Mouse (Mus musculus) heart, embryonic 14.5 days (tissue): ENCODE results near the gene Mb. TPM values are rescaled to one million over a fixed set of nuclear protein-coding genes. Genes with fewer than 3 reads are reported as not detected.

Source experiments
- ATAC-seq: fragments of 200-750 bp; cut with Nextera tagmentation; 2 replicates; pipeline ENCODE4 v1.8.0; 2017; ENCODE audit warnings: low read depth, moderate TSS enrichment; ENCODE audit not compliant: insufficient number of reproducible peaks, insufficient read depth, low FRiP score
- H3K27ac ChIP-seq, 2 experiments: fragments of 200-500 bp in 1 of 2; fragments of 300-500 bp in 1 of 2; sonication (generic) in 1 of 2; replicated peaks in 1 of 2; 2 replicates each; pipeline ENCODE4 v1.5.1; 2012 to 2014; ENCODE audit warnings: low read depth in 2 of 2, low read length in 2 of 2, control low read depth in 1 of 2, mild to moderate bottlenecking in 1 of 2, mixed read lengths in 1 of 2; ENCODE audit not compliant: control insufficient read depth in 1 of 2, insufficient read depth in 1 of 2
- H3K27me3 ChIP-seq: fragments of 300-500 bp; sonication (generic); 2 replicates; pipeline ENCODE4 v1.6.1; 2014; ENCODE audit warnings: mild to moderate bottlenecking, low read length, control low read depth; ENCODE audit not compliant: control insufficient read depth, insufficient read depth
- H3K36me3 ChIP-seq: fragments of 300-500 bp; sonication (generic); 2 replicates; pipeline ENCODE4 v1.6.1; 2014; ENCODE audit warnings: mild to moderate bottlenecking, control low read depth, low read length, mixed read lengths; ENCODE audit not compliant: control insufficient read depth, insufficient read depth
- H3K4me1 ChIP-seq, 2 experiments: fragments of 200-500 bp in 1 of 2; fragments of 300-500 bp in 1 of 2; sonication (generic) in 1 of 2; 2 replicates each; pipeline ENCODE4 v1.6.1; 2012 to 2014; ENCODE audit warnings: low read length in 2 of 2, control low read depth in 1 of 2, mixed read lengths in 1 of 2; ENCODE audit not compliant: control insufficient read depth in 2 of 2, insufficient read depth in 2 of 2
- H3K4me2 ChIP-seq: fragments of 300-500 bp; sonication (generic); 2 replicates; pipeline ENCODE4 v1.6.1; 2014; ENCODE audit warnings: mild to moderate bottlenecking, low read length
- H3K4me3 ChIP-seq, 2 experiments: fragments of 200-500 bp in 1 of 2; fragments of 300-500 bp in 1 of 2; sonication (generic) in 1 of 2; 2 replicates each; pipeline ENCODE4 v1.5.1; 2012 to 2014; ENCODE audit warnings: low read length in 2 of 2, mild to moderate bottlenecking in 2 of 2, control low read depth in 1 of 2, low read depth in 1 of 2, moderate library complexity in 1 of 2; ENCODE audit not compliant: control insufficient read depth in 1 of 2, insufficient read depth in 1 of 2
- H3K9ac ChIP-seq: fragments of 300-500 bp; sonication (generic); 2 replicates; pipeline ENCODE4 v1.6.1; 2014; ENCODE audit warnings: mild to moderate bottlenecking, low read length
- H3K9me3 ChIP-seq: fragments of 300-500 bp; sonication (generic); 2 replicates; pipeline ENCODE4 v1.6.1; 2016; ENCODE audit warnings: low read length, control low read depth; ENCODE audit not compliant: control insufficient read depth
- WGBS: fragments of 180-500 bp; shearing (Covaris S2); extraction: QIAGEN DNeasy Blood & Tissue Kit; methylation state at CpG from one replicate; pipeline ENCODE4 v1.1.7; 2014; 5-methylcytosine and 5-hydroxymethylcytosine counted together
- polyA plus RNA-seq: library from polyadenylated mRNA; unstranded; fragments of >200 nt; fragmentation: Nextera tagmentation; extraction: Ambion mirVana; gene quantifications from 2 replicates; pipeline ENCODE4 v1.2.1, GENCODE M21; 2014

Mb gene
- polyA plus RNA-seq, 1 experiment from 2014 or later: 810 TPM

- Histone ChIP-seq H3K27ac (no peak overlapping the region), H3K27me3 (no peaks in the 10 kb centered on the region), H3K4me3 (peak overlapping the region; percentile 44 to 57), H3K36me3 (no peaks in the 10 kb centered on the region), H3K4me2 (peak overlapping the region; percentile 73), H3K9me3 (peaks cover 7% of the 10 kb centered on the region; the same call in 1 of the 2 replicates), H3K4me1 (peaks cover 3% of the 10 kb centered on the region in 2 experiments; a peak in 1 of 4 replicates), H3K9ac (peak overlapping the region; percentile 64)
- ATAC-seq: no peak
- WGBS: 14% methylated on average over 11 of the region's 11 CpGs
Observed at GRCm38 (mm10) chr15:76987137-76987536, 63.3 kb downstream of the Mb start.

- H3K27me3 ChIP-seq: no peaks in the 10 kb centered on the region
- no peaks in the 10 kb centered on the region for H3K36me3 ChIP-seq
- H3K4me2 ChIP-seq: no peak overlapping the region
- H3K4me1 ChIP-seq: peaks cover 1% of the 10 kb centered on the region in 2 experiments; a peak in 2 of 4 replicates
- H3K9me3 ChIP-seq: peaks cover 7% of the 10 kb centered on the region; the same call in 1 of the 2 replicates
- no peak overlapping the region for H3K27ac ChIP-seq
- ATAC-seq: no peak
- WGBS: 48% methylated on average over 3 of the region's 3 CpGs
- H3K4me3 ChIP-seq: no peak overlapping the region
- H3K9ac ChIP-seq: no peak overlapping the region
Observed at GRCm38 (mm10) chr15:76982745-76983144, 67.7 kb downstream of the Mb start.

GRCm38 (mm10) chr15:76979799-76980198, 70.7 kb downstream of the Mb start:
- peaks cover 7% of the 10 kb centered on the region; the same call in 1 of the 2 replicates for H3K9me3 ChIP-seq
- H3K27ac ChIP-seq: 0 out of 4 replicates have a peak overlapping the region, but pooled peaks of 1 of the 2 experiments have one; percentile 16
- H3K9ac ChIP-seq: no peak overlapping the region

GRCm38 (mm10) chr15:76976619-76977018, 73.9 kb downstream of the Mb start:
- Histone ChIP-seq H3K36me3 (no peaks in the 10 kb centered on the region), H3K4me3 (no peak overlapping the region), H3K9me3 (no peaks in the 10 kb centered on the region), H3K4me1 (peaks cover 4 to 5% of the 10 kb centered on the region in 2 experiments; a peak in 3 of 4 replicates), H3K4me2 (no peak overlapping the region), H3K27me3 (no peaks in the 10 kb centered on the region), H3K27ac (no peak overlapping the region), H3K9ac (no peak overlapping the region)
- ATAC-seq: no peak
- 79% methylated on average over 5 of the region's 5 CpGs for WGBS

More at GRCm38 (mm10) chr15:76979799-76980198, 70.7 kb downstream of the Mb start:
- WGBS: 69% methylated on average over 4 of the region's 4 CpGs
- no peaks in the 10 kb centered on the region for H3K36me3 ChIP-seq
- H3K4me2 ChIP-seq: no peak overlapping the region
- H3K27me3 ChIP-seq: no peaks in the 10 kb centered on the region
- H3K4me3 ChIP-seq: no peak overlapping the region
- no peak for ATAC-seq
- H3K4me1 ChIP-seq: no peaks in the 10 kb centered on the region; a peak in 1 of 4 replicates

GRCm38 (mm10) chr15:76973855-76974651, 76.4 kb downstream of the Mb start:
- Histone ChIP-seq H3K4me2 (peak overlapping the region; percentile 72), H3K9ac (peak overlapping the region; percentile 78), H3K4me3 (peak overlapping the region; percentile 50 to 75), H3K27ac (peak overlapping the region; percentile 59 to 64), H3K36me3 (no peaks in the 10 kb centered on the region), H3K27me3 (no peaks in the 10 kb centered on the region), H3K4me1 (peaks cover 4 to 5% of the 10 kb centered on the region in 2 experiments; a peak in 3 of 4 replicates), H3K9me3 (no peaks in the 10 kb centered on the region)
- 6% methylated on average over 29 of the region's 31 CpGs for WGBS
- peak; percentile 79 for ATAC-seq

GRCm38 (mm10) chr15:76973272-76973854, 77.1 kb downstream of the Mb start:
- Histone ChIP-seq H3K27me3 (no peaks in the 10 kb centered on the region), H3K9ac (peak overlapping the region; percentile 78; the same call in 1 of the 2 replicates), H3K27ac (no peak overlapping the region), H3K36me3 (no peaks in the 10 kb centered on the region), H3K4me1 (peaks cover 4 to 5% of the 10 kb centered on the region in 2 experiments; a peak in 3 of 4 replicates), H3K4me3 (peak overlapping the region in 1 of 2 experiments; percentile 50; a peak in 2 of 4 replicates), H3K4me2 (peak overlapping the region; percentile 72; the same call in 1 of the 2 replicates), H3K9me3 (no peaks in the 10 kb centered on the region)
- ATAC-seq: no peak
- WGBS: 24% methylated on average over 8 of the region's 8 CpGs

GRCm38 (mm10) chr15:76972661-76973060, 77.8 kb downstream of the Mb start:
- ATAC-seq: no peak
- Histone ChIP-seq H3K27me3 (no peaks in the 10 kb centered on the region), H3K4me1 (peaks cover 4 to 5% of the 10 kb centered on the region in 2 experiments; a peak in 3 of 4 replicates), H3K4me3 (no peak overlapping the region), H3K9me3 (no peaks in the 10 kb centered on the region), H3K27ac (no peak overlapping the region), H3K9ac (no peak overlapping the region), H3K36me3 (no peaks in the 10 kb centered on the region), H3K4me2 (no peak overlapping the region)
- 64% methylated on average over 4 of the region's 4 CpGs for WGBS
